Mouse (Mus musculus): ENCODE measurements around the gene Cfc1. TPM values are rescaled to one million over a fixed set of nuclear protein-coding genes. Genes with fewer than 3 reads are reported as not detected.
A peak's percentile ranks its signal among the peaks of the same experiment; 100 is the strongest.
"Not testable (repeated sequence)": the region's sequence is repeated elsewhere in the genome, so short reads cannot be mapped to it uniquely, and the experiment has no call there.

Cfc1 gene
- polyA plus RNA-seq (2012; rRNA removed) (0.09 and 0.40 TPM in 2 replicates), polyA plus RNA-seq (2014; fragmentation: Nextera tagmentation; extraction: Ambion mirVana) (0.77 and 1.0 TPM in 2 replicates)

GRCm38 (mm10) chr1:34535043-34535698 lies at the start of gene Cfc1:
Gene Cfc1, plus strand, starts transcription at chr1:34535648.
- not testable (repeated sequence) for H3K36me3 ChIP-seq (ENCODE audit: control insufficient read depth, insufficient read depth, low read length); H3K9me3 ChIP-seq (ENCODE audit: control insufficient read depth, low read length); DNase-seq (ENCODE audit: low spot score); H3K4me1 ChIP-seq (ENCODE audit: control insufficient read depth, insufficient read depth, low read length); H3K9ac ChIP-seq (ENCODE audit: low read depth, low read length, severe bottlenecking); H3K27ac ChIP-seq (replicated peaks; ENCODE audit: low read depth, low read length); ATAC-seq (ENCODE audit: low FRiP score, low read depth)
- Histone ChIP-seq H3K4me3 (replicated peaks; ENCODE audit: low read length) (peak within 1 kb of the TSS; percentile 15), H3K27me3 (ENCODE audit: control insufficient read depth, insufficient read depth, low read length) (peaks cover 28% of the 10 kb centered on the region), H3K4me2 (replicated peaks; ENCODE audit: low read depth, low read length, severe bottlenecking) (peak within 1 kb of the TSS; percentile 20; the same call in 1 of the 2 replicates)
- WGBS, result 31% methylated on average over 7 of the region's 7 CpGs

GRCm38 (mm10) chr1:34487383-34487782 lies 48.1 kb upstream of the Cfc1 start:
- DNase-seq (ENCODE audit: low spot score) (no peak), ATAC-seq (ENCODE audit: low FRiP score, low read depth) (no peak)
- H3K9me3 ChIP-seq (ENCODE audit: control insufficient read depth, low read length), result no peaks in the 10 kb centered on the region
- no peaks in the 10 kb centered on the region for H3K27me3 ChIP-seq (ENCODE audit: control insufficient read depth, insufficient read depth, low read length)
- no peak overlapping the region for H3K27ac ChIP-seq (replicated peaks; ENCODE audit: low read depth, low read length)
- no peaks in the 10 kb centered on the region; the same call in 1 of the 2 replicates for H3K4me1 ChIP-seq (ENCODE audit: control insufficient read depth, insufficient read depth, low read length)
- no peaks in the 10 kb centered on the region for H3K36me3 ChIP-seq (ENCODE audit: control insufficient read depth, insufficient read depth, low read length)
- 81% methylated on average over 3 of the region's 3 CpGs for WGBS
- no peak overlapping the region for H3K4me2 ChIP-seq (replicated peaks; ENCODE audit: low read depth, low read length, severe bottlenecking)
- no peak overlapping the region for H3K9ac ChIP-seq (ENCODE audit: low read depth, low read length, severe bottlenecking)
- TF ChIP-seq POLR2A (IDR thresholded peaks at IDR 0.05; ENCODE audit: borderline replicate concordance, extremely low read depth, insufficient read depth, insufficient read length), result no peak
- H3K4me3 ChIP-seq (replicated peaks; ENCODE audit: low read length), result no peak overlapping the region

- no peak overlapping the region for H3K9ac ChIP-seq (ENCODE audit: low read depth, low read length, severe bottlenecking)
- H3K36me3 ChIP-seq (ENCODE audit: control insufficient read depth, insufficient read depth, low read length), result no peaks in the 10 kb centered on the region
- no peak for ATAC-seq (ENCODE audit: low FRiP score, low read depth)
- H3K4me2 ChIP-seq (replicated peaks; ENCODE audit: low read depth, low read length, severe bottlenecking), result no peak overlapping the region
- H3K27ac ChIP-seq (replicated peaks; ENCODE audit: low read depth, low read length), result no peak overlapping the region
- no peaks in the 10 kb centered on the region; the same call in 1 of the 2 replicates for H3K4me1 ChIP-seq (ENCODE audit: control insufficient read depth, insufficient read depth, low read length)
- H3K9me3 ChIP-seq (ENCODE audit: control insufficient read depth, low read length), result no peaks in the 10 kb centered on the region
- DNase-seq (ENCODE audit: low spot score), result no peak
- H3K4me3 ChIP-seq (replicated peaks; ENCODE audit: low read length), result no peak overlapping the region
- WGBS, result 87% methylated on average over 6 of the region's 6 CpGs
- no peak for TF ChIP-seq POLR2A (IDR thresholded peaks at IDR 0.05; ENCODE audit: borderline replicate concordance, extremely low read depth, insufficient read depth, insufficient read length)
- H3K27me3 ChIP-seq (ENCODE audit: control insufficient read depth, insufficient read depth, low read length), result no peaks in the 10 kb centered on the region
These were observed 45.5 kb upstream of the Cfc1 start for GRCm38 (mm10) chr1:34489852-34490541.

GRCm38 (mm10) chr1:34491480-34491879 lies 44.0 kb upstream of the Cfc1 start:
- 87% methylated on average over 4 of the region's 4 CpGs for WGBS
- Histone ChIP-seq H3K27me3 (ENCODE audit: control insufficient read depth, insufficient read depth, low read length) (no peaks in the 10 kb centered on the region), H3K9ac (ENCODE audit: low read depth, low read length, severe bottlenecking) (no peak overlapping the region), H3K9me3 (ENCODE audit: control insufficient read depth, low read length) (no peaks in the 10 kb centered on the region), H3K4me3 (replicated peaks; ENCODE audit: low read length) (no peak overlapping the region), H3K36me3 (ENCODE audit: control insufficient read depth, insufficient read depth, low read length) (no peaks in the 10 kb centered on the region), H3K4me1 (ENCODE audit: control insufficient read depth, insufficient read depth, low read length) (no peaks in the 10 kb centered on the region), H3K4me2 (replicated peaks; ENCODE audit: low read depth, low read length, severe bottlenecking) (no peak overlapping the region), H3K27ac (replicated peaks; ENCODE audit: low read depth, low read length) (no peak overlapping the region)
- ATAC-seq (ENCODE audit: low FRiP score, low read depth) (no peak), DNase-seq (ENCODE audit: low spot score) (no peak)
- no peak for TF ChIP-seq POLR2A (IDR thresholded peaks at IDR 0.05; ENCODE audit: borderline replicate concordance, extremely low read depth, insufficient read depth, insufficient read length)

- H3K9me3 ChIP-seq (ENCODE audit: control insufficient read depth, low read length), result no peaks in the 10 kb centered on the region
- 55% methylated on average over 3 of the region's 3 CpGs for WGBS
These were observed 32.5 kb upstream of the Cfc1 start for GRCm38 (mm10) chr1:34502991-34503390.

More at GRCm38 (mm10) chr1:34502991-34503390, 32.5 kb upstream of the Cfc1 start:
- H3K36me3 ChIP-seq (ENCODE audit: control insufficient read depth, insufficient read depth, low read length), result no peaks in the 10 kb centered on the region
- no peak overlapping the region for H3K4me2 ChIP-seq (replicated peaks; ENCODE audit: low read depth, low read length, severe bottlenecking)
- TF ChIP-seq POLR2A (IDR thresholded peaks at IDR 0.05; ENCODE audit: borderline replicate concordance, extremely low read depth, insufficient read depth, insufficient read length), result no peak
- no peaks in the 10 kb centered on the region for H3K27me3 ChIP-seq (ENCODE audit: control insufficient read depth, insufficient read depth, low read length)
- ATAC-seq (ENCODE audit: low FRiP score, low read depth) (no peak), DNase-seq (ENCODE audit: low spot score) (no peak)
- H3K4me3 ChIP-seq (replicated peaks; ENCODE audit: low read length), result no peak overlapping the region
- no peak overlapping the region for H3K9ac ChIP-seq (ENCODE audit: low read depth, low read length, severe bottlenecking)
- no peaks in the 10 kb centered on the region for H3K4me1 ChIP-seq (ENCODE audit: control insufficient read depth, insufficient read depth, low read length)
- H3K27ac ChIP-seq (replicated peaks; ENCODE audit: low read depth, low read length), result no peak overlapping the region
